Mouse (Mus musculus) frontal cortex, adult 2 months (tissue): ENCODE data around the gene Tcerg1l. TPM values are rescaled to one million over a fixed set of nuclear protein-coding genes. Genes with fewer than 3 reads are reported as not detected.

Source experiments
- DNase-seq, 2 experiments: peaks; one replicate each; pipeline ENCODE4 v3.0.0; 2022; ENCODE audit warnings: low spot score in 1 of 2; ENCODE audit errors: extremely low spot score in 1 of 2
- polyA plus RNA-seq: library from polyadenylated mRNA; depleted of rRNA; stranded (reverse); fragments of >200 nt; gene quantifications from 2 replicates; pipeline ENCODE4 v1.2.3, GENCODE M21; 2012

The Tcerg1l gene
- polyA plus RNA-seq, 1 experiment: 12.0 TPM

GRCm38 (mm10) chr7:138237708-138238225 is 159.8 kb downstream of the Tcerg1l start:
- DNase-seq: no peak

GRCm38 (mm10) chr7:138224252-138224651 is 173.3 kb downstream of the Tcerg1l start:
- no peak for DNase-seq

GRCm38 (mm10) chr7:138222951-138223350 is 174.6 kb downstream of the Tcerg1l start:
- no peak for DNase-seq

- no peak for DNase-seq
These were observed 179.9 kb downstream of the Tcerg1l start for GRCm38 (mm10) chr7:138217556-138218098.

GRCm38 (mm10) chr7:138215177-138215830 is 182.2 kb downstream of the Tcerg1l start:
- DNase-seq: peak in 1 of 2 experiments; percentile 31

GRCm38 (mm10) chr7:138214710-138215109 is 182.8 kb downstream of the Tcerg1l start:
- no peak for DNase-seq

GRCm38 (mm10) chr7:138209769-138210168 is 187.8 kb downstream of the Tcerg1l start:
- DNase-seq: no peak

GRCm38 (mm10) chr7:138205124-138205523 is 192.4 kb downstream of the Tcerg1l start:
- no peak for DNase-seq

GRCm38 (mm10) chr7:138202162-138202832 is 195.2 kb downstream of the Tcerg1l start:
- DNase-seq: no peak

GRCm38 (mm10) chr7:138199333-138200058 is 198.0 kb downstream of the Tcerg1l start:
- DNase-seq: peak; percentile 20 to 73

- DNase-seq: no peak
These were observed 201.4 kb downstream of the Tcerg1l start for GRCm38 (mm10) chr7:138196139-138196538.

GRCm38 (mm10) chr7:138184197-138184596 is 213.3 kb downstream of the Tcerg1l start:
- DNase-seq: no peak

- DNase-seq: no peak
These were observed 215.3 kb downstream of the Tcerg1l start for GRCm38 (mm10) chr7:138182216-138182615.

GRCm38 (mm10) chr7:138178617-138179016 is 218.9 kb downstream of the Tcerg1l start:
- DNase-seq: no peak

- peak in 1 of 2 experiments; percentile 46 for DNase-seq
These were observed 221.5 kb downstream of the Tcerg1l start for GRCm38 (mm10) chr7:138176026-138176425.

- DNase-seq: no peak
These were observed 227.1 kb downstream of the Tcerg1l start for GRCm38 (mm10) chr7:138170389-138170788.
